Mouse (Mus musculus) ES-Bruce4 (cell line): ENCODE data around the gene Smc1b. TPM values are rescaled to one million over a fixed set of nuclear protein-coding genes. Genes with fewer than 3 reads are reported as not detected.

ENCODE experiments used
- H3K27ac ChIP-seq: 2 replicates; pipeline ENCODE4 v1.5.1; 2012; ENCODE audit warnings: low read length, inconsistent platforms; ENCODE audit not compliant: insufficient read depth
- H3K27me3 ChIP-seq: 2 replicates; pipeline ENCODE4 v1.6.1; 2012; ENCODE audit warnings: mild to moderate bottlenecking, low read length, inconsistent platforms; ENCODE audit not compliant: control insufficient read depth, poor library complexity, insufficient read depth, severe bottlenecking
- H3K36me3 ChIP-seq: 2 replicates; pipeline ENCODE4 v1.6.1; 2012; ENCODE audit warnings: inconsistent platforms, mild to moderate bottlenecking, low read length, moderate library complexity; ENCODE audit not compliant: control insufficient read depth, poor library complexity, insufficient read depth, severe bottlenecking
- H3K4me1 ChIP-seq: one replicate; pipeline ENCODE4 v1.8.1; 2011; ENCODE audit warnings: low read length; ENCODE audit not compliant: control insufficient read depth, insufficient read depth
- H3K4me3 ChIP-seq: 2 replicates; pipeline ENCODE4 v1.5.1; 2011; ENCODE audit warnings: low read depth, mild to moderate bottlenecking, low read length
- H3K9ac ChIP-seq: 2 replicates; pipeline ENCODE4 v1.6.1; 2012; ENCODE audit warnings: low read depth, mild to moderate bottlenecking, inconsistent platforms; ENCODE audit not compliant: poor library complexity, severe bottlenecking
- H3K9me3 ChIP-seq: replicated peaks from 2 replicates; pipeline ENCODE4 v1.6.1; 2012; ENCODE audit warnings: mild to moderate bottlenecking, low read length, inconsistent platforms; ENCODE audit not compliant: control insufficient read depth, poor library complexity, insufficient read depth, severe bottlenecking
- CTCF ChIP-seq: IDR thresholded peaks from one replicate; pipeline ENCODE4 v1.8.1; 2011; ENCODE audit warnings: low read depth, low read length
- EP300 ChIP-seq: IDR thresholded peaks from 2 replicates; pipeline ENCODE4 v1.6.1; 2011; ENCODE audit warnings: low read depth, low read length; ENCODE audit not compliant: insufficient read depth
- POLR2A ChIP-seq: IDR thresholded peaks from one replicate; pipeline ENCODE4 v1.8.1; 2011; ENCODE audit warnings: low read length; ENCODE audit not compliant: insufficient read depth
- polyA plus RNA-seq: library from polyadenylated mRNA; stranded (reverse); fragments of >200 nt; gene quantifications from 2 replicates; pipeline ENCODE4 v1.2.4, GENCODE M21; 2011; ENCODE audit warnings: low read depth; ENCODE audit not compliant: missing spikeins, insufficient read depth, insufficient read length

Smc1b gene
- polyA plus RNA-seq: 4.8 TPM in 2 replicates

DNA sequence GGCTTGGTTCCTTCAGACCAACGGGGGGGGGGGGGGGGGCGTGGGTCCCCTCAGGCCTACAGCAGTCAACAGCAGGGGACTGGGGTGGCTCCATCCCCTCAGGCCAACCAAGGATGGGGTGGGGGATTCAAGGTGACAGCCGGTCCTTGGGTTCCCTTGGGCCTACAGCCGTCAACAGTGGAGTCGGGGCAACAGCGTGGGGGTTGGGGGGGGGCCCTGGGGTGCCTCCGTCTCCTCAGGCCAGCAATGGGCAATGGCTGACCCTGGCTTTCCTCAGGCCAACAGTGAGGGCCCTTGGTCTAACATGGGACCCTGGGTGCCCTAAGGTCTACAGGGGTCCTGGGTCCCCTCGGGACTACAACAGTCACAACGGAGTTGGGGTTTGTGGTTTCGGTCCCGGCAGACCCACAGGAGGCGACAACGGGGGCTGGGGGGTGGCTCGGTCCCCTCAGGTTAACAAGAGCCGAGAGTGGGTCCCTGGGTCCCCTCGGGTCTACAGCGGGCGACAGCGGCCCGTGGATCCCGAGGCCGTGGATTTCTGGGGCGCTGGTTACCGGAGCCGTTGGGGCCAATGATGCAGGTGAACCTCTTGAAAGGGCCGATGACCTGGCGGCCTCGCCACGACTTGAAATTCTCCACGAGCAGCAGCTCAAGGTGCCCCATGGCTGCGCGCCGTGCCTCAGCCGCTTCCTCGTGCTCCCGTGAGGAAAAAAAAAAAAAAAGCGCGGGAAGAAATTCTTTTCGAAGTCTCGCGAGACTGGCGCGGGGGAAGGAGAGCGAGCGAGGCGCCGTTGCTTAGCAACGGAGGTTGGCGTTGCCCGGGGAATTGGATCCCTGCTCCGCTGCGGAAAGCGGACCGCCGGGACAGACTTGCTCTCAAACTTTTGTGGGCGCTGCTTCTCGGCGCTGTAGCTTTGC is at the start of gene Smc1b, which contains the start of gene Ribc2:
TSS of gene Smc1b (minus strand) at position 690 of the 918 bp plus-strand sequence.
TSS of gene Ribc2 (plus strand) at position 804 of the 918 bp plus-strand sequence.
- Histone ChIP-seq H3K36me3 (no peaks in the 10 kb centered on the region), H3K9me3 (no peaks in the 10 kb centered on the region), H3K27me3 (no peaks in the 10 kb centered on the region; the same call in none of the 2 replicates), H3K9ac (peak within 1 kb of the TSS; percentile 44), H3K4me1 (no peaks in the 10 kb centered on the region), H3K4me3 (peak within 1 kb of the TSS; percentile 43), H3K27ac (no peak within 1 kb of the TSS)
- no peak for TF ChIP-seq POLR2A
- TF ChIP-seq CTCF: no peak
- no peak for TF ChIP-seq EP300

DNA sequence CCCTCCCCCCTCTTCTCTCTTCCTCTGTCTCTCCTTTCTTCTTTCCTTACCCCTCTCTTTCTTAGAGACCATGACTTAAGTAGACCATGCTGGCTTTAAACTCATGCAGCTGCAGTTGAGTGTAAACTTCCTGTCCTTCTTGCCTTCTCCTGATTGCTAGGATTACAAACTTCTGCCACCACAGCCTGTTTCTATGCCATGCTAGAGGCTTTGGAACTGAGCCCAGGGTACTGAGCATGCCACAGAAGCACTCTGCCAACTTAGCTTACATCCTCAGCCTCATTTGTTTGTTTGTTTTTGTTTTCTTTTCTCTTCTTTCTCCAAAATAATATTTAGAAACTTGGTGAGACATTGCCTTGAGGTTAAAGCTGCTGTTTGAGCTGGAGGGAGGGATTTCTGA is 48.6 kb upstream of the Smc1b start:
- no peak overlapping the region for H3K27ac ChIP-seq
- TF ChIP-seq POLR2A (no peak), EP300 (no peak), CTCF (no peak)
- no peak overlapping the region for H3K9ac ChIP-seq
- H3K4me1 ChIP-seq: no peaks in the 10 kb centered on the region
- no peaks in the 10 kb centered on the region for H3K9me3 ChIP-seq
- no peak overlapping the region for H3K4me3 ChIP-seq
- H3K36me3 ChIP-seq: no peaks in the 10 kb centered on the region
- no peaks in the 10 kb centered on the region; the same call in 1 of the 2 replicates for H3K27me3 ChIP-seq

DNA sequence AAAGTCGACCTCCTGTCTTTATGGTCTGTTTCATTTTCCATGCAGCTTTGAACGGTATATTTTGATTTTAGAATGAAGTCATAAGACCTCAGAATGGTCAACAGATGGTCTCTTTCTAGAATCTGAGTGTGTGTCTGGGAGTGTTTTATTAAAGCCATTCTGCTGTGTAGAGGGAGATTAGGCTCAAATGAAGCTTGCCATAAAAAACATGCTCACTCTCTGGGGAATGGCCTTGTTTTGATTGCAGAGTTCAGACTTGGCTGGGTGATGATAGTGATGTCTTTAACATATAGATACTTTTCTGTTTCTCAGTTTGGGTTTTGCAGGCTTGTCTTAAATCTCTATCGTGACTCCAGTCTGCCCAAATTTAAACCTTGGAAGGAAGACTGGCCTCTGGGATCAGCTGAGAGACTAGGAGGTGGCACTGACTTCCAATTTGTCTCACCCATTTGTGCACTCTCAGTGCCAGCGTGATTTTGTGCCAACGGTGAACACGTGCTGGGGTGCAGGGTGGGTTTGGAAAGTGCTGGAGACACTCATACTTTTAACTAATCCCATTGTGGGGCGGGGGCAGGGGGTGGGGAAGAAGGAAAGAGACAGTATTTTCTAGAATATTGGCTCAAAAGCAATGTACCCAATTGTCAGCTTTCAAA is 47.9 kb upstream of the Smc1b start:
- Histone ChIP-seq H3K27ac (no peak overlapping the region), H3K27me3 (no peaks in the 10 kb centered on the region; the same call in 1 of the 2 replicates), H3K9ac (no peak overlapping the region), H3K36me3 (no peaks in the 10 kb centered on the region), H3K4me1 (no peaks in the 10 kb centered on the region), H3K9me3 (no peaks in the 10 kb centered on the region), H3K4me3 (no peak overlapping the region)
- TF ChIP-seq EP300 (no peak), CTCF (no peak), POLR2A (no peak)

DNA sequence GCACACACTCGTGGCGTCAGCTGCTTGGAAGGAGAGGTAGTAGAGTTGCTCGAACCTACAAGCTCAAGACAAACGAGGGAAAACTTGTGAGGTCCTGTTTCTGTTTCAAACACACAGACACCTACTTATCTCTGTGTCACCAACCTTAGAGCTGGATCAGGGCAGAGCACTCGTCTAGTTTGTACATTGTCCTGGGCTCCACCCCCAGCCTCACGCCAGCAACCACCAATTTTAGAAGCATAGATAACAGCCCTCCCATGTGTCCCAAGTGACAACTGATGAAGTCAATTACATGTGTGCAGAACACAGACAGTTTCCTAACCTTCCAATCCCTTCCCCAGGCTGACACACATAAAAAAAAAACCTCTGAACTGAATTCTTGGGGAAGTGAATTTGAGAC is 46.4 kb upstream of the Smc1b start:
- H3K9me3 ChIP-seq: no peaks in the 10 kb centered on the region
- H3K27me3 ChIP-seq: no peaks in the 10 kb centered on the region; the same call in 1 of the 2 replicates
- TF ChIP-seq CTCF (no peak), EP300 (no peak), POLR2A (no peak)
- H3K36me3 ChIP-seq: no peaks in the 10 kb centered on the region
- no peaks in the 10 kb centered on the region for H3K4me1 ChIP-seq
- no peak overlapping the region for H3K4me3 ChIP-seq
- no peak overlapping the region for H3K27ac ChIP-seq
- no peak overlapping the region for H3K9ac ChIP-seq

DNA sequence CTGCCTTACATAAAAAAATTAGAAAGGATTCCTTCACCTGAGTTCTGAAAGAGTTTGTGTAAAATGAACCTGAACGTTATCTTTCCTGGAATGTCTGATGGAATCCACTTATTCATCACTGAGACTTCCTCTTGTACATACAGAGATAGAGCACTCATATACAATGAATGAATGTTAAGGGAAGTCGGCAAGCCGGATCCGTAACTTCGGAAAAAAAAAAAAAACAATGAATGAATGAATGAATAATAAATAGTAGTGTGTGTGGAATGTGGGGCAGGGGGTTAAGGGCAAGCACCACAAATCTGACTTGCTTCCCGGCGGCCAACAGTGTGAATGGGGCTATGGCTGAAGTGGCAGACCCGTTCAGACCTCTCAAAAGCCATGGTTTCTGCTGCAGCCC is 45.8 kb upstream of the Smc1b start:
- TF ChIP-seq EP300 (no peak), POLR2A (no peak), CTCF (no peak)
- Histone ChIP-seq H3K4me1 (no peaks in the 10 kb centered on the region), H3K4me3 (no peak overlapping the region), H3K9me3 (no peaks in the 10 kb centered on the region), H3K9ac (no peak overlapping the region), H3K27me3 (no peaks in the 10 kb centered on the region; the same call in 1 of the 2 replicates), H3K36me3 (no peaks in the 10 kb centered on the region), H3K27ac (no peak overlapping the region)

DNA sequence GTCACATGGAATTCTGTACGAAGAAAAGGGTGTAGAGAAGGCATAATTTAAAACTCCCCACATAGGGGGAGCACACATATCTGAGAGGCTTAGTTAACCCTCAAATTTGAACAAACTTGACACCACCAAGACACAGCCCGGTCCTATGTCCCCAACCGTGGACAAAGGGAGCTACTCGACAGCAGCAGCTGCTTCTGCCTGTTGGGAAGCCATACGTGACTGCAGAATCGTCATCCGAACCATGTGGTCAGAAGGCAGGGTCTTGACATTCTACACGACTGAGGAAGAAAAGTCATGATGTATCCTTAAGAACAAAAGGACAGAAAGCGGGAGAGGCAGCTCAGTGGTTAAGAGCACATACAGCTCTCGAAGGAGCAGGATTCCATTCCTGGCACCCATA is 42.3 kb upstream of the Smc1b start:
- Histone ChIP-seq H3K36me3 (no peaks in the 10 kb centered on the region), H3K4me1 (no peaks in the 10 kb centered on the region)
- TF ChIP-seq CTCF (no peak), POLR2A (no peak), EP300 (no peak)

More for the DNA sequence above, 42.3 kb upstream of the Smc1b start:
- H3K9me3 ChIP-seq: no peaks in the 10 kb centered on the region
- H3K27ac ChIP-seq: no peak overlapping the region
- H3K4me3 ChIP-seq: no peak overlapping the region
- no peak overlapping the region for H3K9ac ChIP-seq
- no peaks in the 10 kb centered on the region; the same call in 1 of the 2 replicates for H3K27me3 ChIP-seq
